Mouse (Mus musculus) neural tube, embryonic 12.5 days (tissue): ENCODE measurements around the gene Amotl1. TPM values are rescaled to one million over a fixed set of nuclear protein-coding genes. Genes with fewer than 3 reads are reported as not detected.

Experiments
- polyA plus RNA-seq: library from polyadenylated mRNA; unstranded; fragments of >200 nt; fragmentation: Nextera tagmentation; extraction: Ambion mirVana; gene quantifications from 2 replicates; pipeline ENCODE4 v1.2.1, GENCODE M21; 2016

Amotl1 gene
- polyA plus RNA-seq, 1 experiment from 2014 or later, result 13.5 TPM

Other genes starting within 250 kb of the Amotl1 start
- gene Kdm4d, start 144.6 kb downstream of the Amotl1 start, polyA plus RNA-seq, result 0.26 and 0.32 TPM in 2 replicates
- gene Cwc15, start 144.4 kb downstream of the Amotl1 start, polyA plus RNA-seq, result 171 and 185 TPM in 2 replicates
- gene Piwil4, start 95.7 kb upstream of the Amotl1 start, polyA plus RNA-seq, result 0.57 and 0.61 TPM in 2 replicates
- 1.8 and 2.2 TPM in 2 replicates for gene Fut4, start 107.3 kb upstream of the Amotl1 start, polyA plus RNA-seq
- gene 1700012B09Rik, start 126.0 kb upstream of the Amotl1 start, polyA plus RNA-seq, result 0.56 TPM in 1 of 2 replicates, not detected in the other
- 19.7 and 21.9 TPM in 2 replicates for gene Mre11a, start 139.6 kb upstream of the Amotl1 start, polyA plus RNA-seq
- gene Ankrd49, start 139.8 kb upstream of the Amotl1 start, polyA plus RNA-seq, result 41.8 and 45.1 TPM in 2 replicates
- gene Gpr83, start 215.2 kb upstream of the Amotl1 start, polyA plus RNA-seq, result 0.42 and 0.90 TPM in 2 replicates